Mouse (Mus musculus) liver, postnatal 0 days (tissue): ENCODE measurements around the gene Atp5h. TPM values are rescaled to one million over a fixed set of nuclear protein-coding genes. Genes with fewer than 3 reads are reported as not detected.
A peak's percentile ranks its signal among the peaks of the same experiment; 100 is the strongest.
"Not testable (repeated sequence)": the region's sequence is repeated elsewhere in the genome, so short reads cannot be mapped to it uniquely, and the experiment has no call there.

ENCODE experiments used
- ATAC-seq: fragments of 200-750 bp; cut with Nextera tagmentation; 2 replicates; pipeline ENCODE4 v1.8.0; 2017; ENCODE audit warnings: mild to moderate bottlenecking, moderate library complexity
- DNase-seq: peaks from one replicate; pipeline ENCODE4 v3.0.0-alpha.2; 2016
- H3K27ac ChIP-seq: fragments of 300-500 bp; sonication (generic); 2 replicates; pipeline ENCODE4 v1.5.1; 2014; ENCODE audit warnings: antibody characterized with exemption, moderate library complexity, mild to moderate bottlenecking, low read depth
- H3K27me3 ChIP-seq: fragments of 300-500 bp; sonication (generic); 2 replicates; pipeline ENCODE4 v1.6.1; 2014; ENCODE audit warnings: low read length, control low read depth, mixed read lengths; ENCODE audit not compliant: insufficient read depth
- H3K36me3 ChIP-seq: fragments of 300-500 bp; sonication (generic); replicated peaks from 2 replicates; pipeline ENCODE4 v1.6.1; 2014; ENCODE audit warnings: mild to moderate bottlenecking, control low read depth, low read length, moderate library complexity, mixed read lengths; ENCODE audit not compliant: insufficient read depth
- H3K4me1 ChIP-seq: fragments of 300-500 bp; sonication (generic); 2 replicates; pipeline ENCODE4 v1.6.1; 2014; ENCODE audit warnings: antibody characterized with exemption, mild to moderate bottlenecking, control low read depth; ENCODE audit not compliant: insufficient read depth
- H3K4me2 ChIP-seq: fragments of 300-500 bp; sonication (generic); 2 replicates; pipeline ENCODE4 v1.6.1; 2014; ENCODE audit warnings: low read depth, mild to moderate bottlenecking, low read length, moderate library complexity, mixed read lengths
- H3K4me3 ChIP-seq: fragments of 300-500 bp; sonication (generic); 2 replicates; pipeline ENCODE4 v1.5.1; 2014; ENCODE audit warnings: low read depth, low read length
- H3K9ac ChIP-seq: fragments of 300-500 bp; sonication (generic); replicated peaks from 2 replicates; pipeline ENCODE4 v1.6.1; 2014; ENCODE audit warnings: mild to moderate bottlenecking, moderate library complexity
- H3K9me3 ChIP-seq: fragments of 300-500 bp; sonication (generic); 2 replicates; pipeline ENCODE4 v1.6.1; 2016; ENCODE audit warnings: mild to moderate bottlenecking, control low read depth, low read length, mixed read lengths
- CTCF ChIP-seq: sonication (generic); IDR thresholded peaks from 2 replicates; pipeline ENCODE4 v1.5.1; 2016; ENCODE audit warnings: antibody characterized with exemption, low read depth
- EP300 ChIP-seq: IDR thresholded peaks from 2 replicates; pipeline ENCODE4 v1.6.1; 2016; ENCODE audit warnings: antibody characterized with exemption, low read depth, mild to moderate bottlenecking
- WGBS: fragments of 180-500 bp; shearing (Covaris S2); extraction: QIAGEN DNeasy Blood & Tissue Kit; methylation state at CpG from one replicate; pipeline ENCODE4 v1.1.7; 2014; ENCODE audit not compliant: insufficient replicate concordance; 5-methylcytosine and 5-hydroxymethylcytosine counted together
- polyA plus RNA-seq: library from polyadenylated mRNA; unstranded; fragments of >200 nt; fragmentation: Nextera tagmentation; extraction: Ambion mirVana; gene quantifications from 2 replicates; pipeline ENCODE4 v1.2.1, GENCODE M21; 2015

The Atp5h gene
- polyA plus RNA-seq, 1 experiment from 2014 or later: 857 TPM

GRCm38 (mm10) chr11:115391358-115391757 is 28.4 kb downstream of the Atp5h start:
- WGBS: 86% methylated on average over 7 of the region's 7 CpGs
- H3K4me2 ChIP-seq: no peak overlapping the region

GRCm38 (mm10) chr11:115386859-115387258 is 32.9 kb downstream of the Atp5h start:
- H3K4me3 ChIP-seq, H3K9ac ChIP-seq, H3K36me3 ChIP-seq, H3K9me3 ChIP-seq, ATAC-seq, DNase-seq, H3K27ac ChIP-seq, H3K4me1 ChIP-seq, H3K4me2 ChIP-seq: not testable (repeated sequence)
- peaks cover 30% of the 10 kb centered on the region for H3K27me3 ChIP-seq
- WGBS: 84% methylated on average over 3 of the region's 3 CpGs

More at GRCm38 (mm10) chr11:115391358-115391757, 28.4 kb downstream of the Atp5h start:
- ATAC-seq (no peak), DNase-seq (no peak)
- Histone ChIP-seq H3K27me3 (no peaks in the 10 kb centered on the region), H3K9ac (no peak overlapping the region), H3K9me3 (no peaks in the 10 kb centered on the region), H3K27ac (no peak overlapping the region), H3K4me3 (no peak overlapping the region), H3K36me3 (no peaks in the 10 kb centered on the region; the same call in 1 of the 2 replicates), H3K4me1 (no peaks in the 10 kb centered on the region)
- TF ChIP-seq CTCF (no peak), EP300 (no peak)

GRCm38 (mm10) chr11:115384587-115384986 is 35.2 kb downstream of the Atp5h start:
- no peak overlapping the region for H3K4me3 ChIP-seq
- ATAC-seq (peak; percentile 24; the same call in 1 of the 2 replicates), DNase-seq (no peak)
- H3K4me1 ChIP-seq: no peaks in the 10 kb centered on the region; the same call in none of the 2 replicates
- no peak overlapping the region for H3K9ac ChIP-seq
- H3K4me2 ChIP-seq: no peak overlapping the region
- no peak for TF ChIP-seq EP300
- TF ChIP-seq CTCF: no peak
- H3K27me3 ChIP-seq: peaks cover 45% of the 10 kb centered on the region
- no peaks in the 10 kb centered on the region for H3K9me3 ChIP-seq
- no peaks in the 10 kb centered on the region for H3K36me3 ChIP-seq
- WGBS: 71% methylated on average over 5 of the region's 5 CpGs
- H3K27ac ChIP-seq: peak overlapping the region; percentile 70; the same call in 1 of the 2 replicates

GRCm38 (mm10) chr11:115383701-115384474 is 35.9 kb downstream of the Atp5h start:
- Histone ChIP-seq H3K27ac (peak overlapping the region; percentile 70; the same call in 1 of the 2 replicates), H3K36me3 (no peaks in the 10 kb centered on the region), H3K4me2 (no peak overlapping the region), H3K27me3 (peaks cover 45% of the 10 kb centered on the region), H3K4me3 (no peak overlapping the region), H3K4me1 (no peaks in the 10 kb centered on the region; the same call in none of the 2 replicates), H3K9ac (no peak overlapping the region), H3K9me3 (no peaks in the 10 kb centered on the region)
- DNase-seq (no peak), ATAC-seq (no peak)
- WGBS: 57% methylated on average over 16 of the region's 16 CpGs
- TF ChIP-seq CTCF (no peak), EP300 (no peak)

GRCm38 (mm10) chr11:115382891-115383290 is 36.9 kb downstream of the Atp5h start:
- ATAC-seq (no peak), DNase-seq (no peak)
- Histone ChIP-seq H3K4me1 (no peaks in the 10 kb centered on the region; the same call in none of the 2 replicates), H3K27me3 (peaks cover 45% of the 10 kb centered on the region), H3K4me2 (peak overlapping the region; percentile 84), H3K36me3 (no peaks in the 10 kb centered on the region), H3K9me3 (no peaks in the 10 kb centered on the region), H3K27ac (no peak overlapping the region), H3K9ac (0 out of 2 replicates have a peak overlapping the region, but pooled peaks have one; percentile 21), H3K4me3 (peak overlapping the region; percentile 59)
- TF ChIP-seq CTCF: no peak
- no peak for TF ChIP-seq EP300
- 33% methylated on average over 5 of the region's 5 CpGs for WGBS

- under 1% methylated on average over 61 of the region's 76 CpGs for WGBS
- no peaks in the 10 kb centered on the region for H3K36me3 ChIP-seq
- H3K9ac ChIP-seq: peak within 1 kb of the TSS; percentile 63
- H3K27ac ChIP-seq: peak within 1 kb of the TSS; percentile 62
- H3K4me1 ChIP-seq: no peaks in the 10 kb centered on the region; the same call in none of the 2 replicates
- H3K4me2 ChIP-seq: peak within 1 kb of the TSS; percentile 84
- TF ChIP-seq CTCF: no peak
- H3K4me3 ChIP-seq: peak within 1 kb of the TSS; percentile 59
- DNase-seq: peak; percentile 80
- ATAC-seq: peak; percentile 90
- no peaks in the 10 kb centered on the region for H3K9me3 ChIP-seq
- peaks cover 48% of the 10 kb centered on the region for H3K27me3 ChIP-seq
Observed at GRCm38 (mm10) chr11:115381743-115382539, 37.8 kb downstream of the Atp5h start, which contains the start of gene Cdr2l. TSS of gene Cdr2l (plus strand) at chr11:115381916.
